ENCODE assay signal across 8 mouse cellular contexts in the genomic region with DNA sequence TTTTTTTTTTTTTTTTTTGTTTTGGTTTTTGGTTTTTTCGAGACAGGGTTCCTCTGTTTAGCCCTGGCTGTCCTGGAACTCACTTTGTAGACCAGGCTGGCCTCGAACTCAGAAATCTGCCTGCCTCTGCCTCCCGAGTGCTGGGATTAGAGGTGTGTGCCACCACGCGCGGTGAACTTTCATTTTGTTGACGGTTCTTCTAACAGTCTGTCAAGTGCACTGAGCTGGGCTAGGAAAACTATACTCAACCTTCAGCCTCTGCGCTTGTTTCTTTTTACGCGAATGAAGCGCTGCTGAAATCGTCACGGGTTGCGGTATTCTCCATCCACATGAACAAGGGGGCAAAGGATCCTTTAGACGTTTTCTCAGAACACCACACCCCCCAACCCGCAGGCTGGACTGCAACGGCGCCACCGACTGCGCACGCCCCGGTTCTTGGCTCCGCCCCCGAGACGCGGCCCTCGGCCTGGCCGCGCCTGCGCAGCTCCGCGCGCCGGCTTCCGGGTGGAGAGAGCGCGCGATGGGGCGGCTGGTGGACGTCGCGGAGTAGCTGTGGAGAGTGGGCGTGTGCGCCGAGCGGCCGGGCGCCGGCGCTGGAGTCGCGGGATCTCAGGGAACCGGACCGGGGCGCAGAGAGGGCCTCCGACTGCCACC. TPM values are rescaled to one million over a fixed set of nuclear protein-coding genes. Genes with fewer than 3 reads are reported as not detected.
DNase-seq lines count a peak whose midpoint lies in the region; ATAC-seq and TF ChIP-seq lines count a peak whose summit lies in the region.

TSS of gene Kctd13 (plus strand) at position 496 of the 654 bp plus-strand sequence.

- 5% methylated on average over 47 of the region's 56 CpGs for whole genome bisulfite sequencing in hindbrain, embryonic 13.5 days

- H3K27me3 ChIP-seq in Patski, result no peaks in the 10 kb centered on the region
- H3K27me3 ChIP-seq in hindbrain, embryonic 13.5 days, result no peaks in the 10 kb centered on the region

- peak; percentile 78 for ATAC-seq in Patski
- ATAC-seq in hindbrain, embryonic 13.5 days (ENCODE audit: low FRiP score), result peak; percentile 97

- H3K4me2 ChIP-seq in hindbrain, embryonic 13.5 days, result peak within 1 kb of the TSS; percentile 88

- no peak for TF ChIP-seq CTCF in Patski (IDR thresholded peaks at IDR 0.05)

- peaks cover 17% of the 10 kb centered on the region for H3K4me1 ChIP-seq in hindbrain, embryonic 13.5 days (replicated peaks)

- peak; percentile 30 for DNase-seq in Patski (ENCODE audit: low read depth, low spot score)
- DNase-seq in cerebellum, postnatal 10 days, result peak; percentile 95 to 97
- peak; percentile 72 to 84 for DNase-seq in frontal cortex, postnatal 14 days (ENCODE audit: low spot score in 2 of 2)
- peak; percentile 87 for DNase-seq in left cerebral cortex, adult 11 months (ENCODE audit: low spot score)
- peak; percentile 97 for DNase-seq in lung, postnatal 4 days
- DNase-seq in retina, postnatal 7 days (ENCODE audit: low read depth, low spot score), result peak; percentile 88
- DNase-seq in urinary bladder, adult 2 months (ENCODE audit: low spot score), result peak; percentile 85

- in situ Hi-C loops in Patski (cut with MboI; ENCODE audit: low pct_unique_long_range_greater_than_20kb), result no loop called here

- CTCF ChIA-PET in Patski (lab: Charles Lee), result interaction anchor here (0.9 kb wide), 1 partner anchor 10 kb away, joined by 3 read pairs; no protein-coding TSS in a partner anchor

- H3K4me3 ChIP-seq in hindbrain, embryonic 13.5 days, result peak within 1 kb of the TSS; percentile 77

- H3K27ac ChIP-seq in hindbrain, embryonic 13.5 days, result peak within 1 kb of the TSS; percentile 89

- POLR2A ChIA-PET in Patski (lab: Charles Lee), result interaction anchor here (0.6 to 0.7 kb wide), 2 partner anchors 29 to 188 kb away, joined by 4 to 5 read pairs; no protein-coding TSS in a partner anchor

- no peaks in the 10 kb centered on the region for H3K9me3 ChIP-seq in hindbrain, embryonic 13.5 days

- peak within 1 kb of the TSS; percentile 90 for H3K9ac ChIP-seq in hindbrain, embryonic 13.5 days

- peaks cover 17% of the 10 kb centered on the region; the same call in 1 of the 2 replicates for H3K36me3 ChIP-seq in hindbrain, embryonic 13.5 days

RNA-seq across cellular contexts. Expression of gene Kctd13, which starts in this region (rescaled TPM):
- 14.0 TPM for polyA plus RNA-seq in Patski (2021)
- 98.7 and 101 TPM in 2 replicates for polyA plus RNA-seq in hindbrain, embryonic 13.5 days (2015; fragmentation: Nextera tagmentation; extraction: Ambion mirVana)
- 16.3 and 16.4 TPM in 2 replicates for polyA plus RNA-seq in urinary bladder, adult 2 months (2012; rRNA removed)

Comparison
In these comparisons a context has a peak if more than half of its experiments do, and no peak if none do; other contexts are left out.
1. Peak in every context shown above with its lines: DNase-seq, ATAC-seq, H3K4me3 ChIP-seq and H3K27ac ChIP-seq.
2. DNase-seq: peak in every context shown above with its lines; median percentile 97 in lung, postnatal 4 days; 96 in cerebellum, postnatal 10 days; 88 in retina, postnatal 7 days; 87 in left cerebral cortex, adult 11 months; 85 in urinary bladder, adult 2 months; 78 in frontal cortex, postnatal 14 days; 30 in Patski.